Mouse (Mus musculus): ENCODE measurements around the gene Exoc3l.

Gene Exoc3l

GRCm38 (mm10) chr8:105295895-105296573 is at the start of gene Exoc3l:
TSS of gene Exoc3l (minus strand) at chr8:105296101.
- no peak for DNase-seq (ENCODE audit: low spot score)

GRCm38 (mm10) chr8:105345061-105345975 is 49.4 kb upstream of the Exoc3l start:
- peak; percentile 36 for DNase-seq (ENCODE audit: low spot score)

- DNase-seq (ENCODE audit: low spot score), result no peak
Observed at GRCm38 (mm10) chr8:105343791-105344574, 48.1 kb upstream of the Exoc3l start.

- DNase-seq (ENCODE audit: low spot score), result no peak
Observed at GRCm38 (mm10) chr8:105342768-105343167, 46.9 kb upstream of the Exoc3l start.

GRCm38 (mm10) chr8:105341399-105341798 is 45.5 kb upstream of the Exoc3l start:
- no peak for DNase-seq (ENCODE audit: low spot score)

GRCm38 (mm10) chr8:105339886-105340635 is 44.2 kb upstream of the Exoc3l start:
- DNase-seq (ENCODE audit: low spot score), result no peak

- DNase-seq (ENCODE audit: low spot score), result no peak
Observed at GRCm38 (mm10) chr8:105338992-105339391, 43.1 kb upstream of the Exoc3l start.

- DNase-seq (ENCODE audit: low spot score), result no peak
Observed at GRCm38 (mm10) chr8:105336373-105337130, 40.7 kb upstream of the Exoc3l start.

GRCm38 (mm10) chr8:105332523-105332922 is 36.6 kb upstream of the Exoc3l start:
- no peak for DNase-seq (ENCODE audit: low spot score)

- DNase-seq (ENCODE audit: low spot score), result no peak
Observed at GRCm38 (mm10) chr8:105331931-105332330, 36.0 kb upstream of the Exoc3l start.

- DNase-seq (ENCODE audit: low spot score), result no peak
Observed at GRCm38 (mm10) chr8:105331469-105331868, 35.6 kb upstream of the Exoc3l start.

GRCm38 (mm10) chr8:105330325-105330724 is 34.4 kb upstream of the Exoc3l start:
- DNase-seq (ENCODE audit: low spot score), result no peak

GRCm38 (mm10) chr8:105326968-105327367 is 31.1 kb upstream of the Exoc3l start:
- DNase-seq (ENCODE audit: low spot score), result no peak

GRCm38 (mm10) chr8:105326141-105326672 is 30.3 kb upstream of the Exoc3l start, which contains the start of the genes Lrrc29 and Tmem208:
TSS of gene Lrrc29 (minus strand) at chr8:105326278.
TSS of gene Tmem208 (plus strand) at chr8:105326354.
- DNase-seq (ENCODE audit: low spot score), result peak; percentile 97

- no peak for DNase-seq (ENCODE audit: low spot score)
Observed at GRCm38 (mm10) chr8:105325641-105326093, 29.8 kb upstream of the Exoc3l start.

- no peak for DNase-seq (ENCODE audit: low spot score)
Observed at GRCm38 (mm10) chr8:105323183-105323582, 27.3 kb upstream of the Exoc3l start.

GRCm38 (mm10) chr8:105318662-105319190 is 22.8 kb upstream of the Exoc3l start:
- no peak for DNase-seq (ENCODE audit: low spot score)

GRCm38 (mm10) chr8:105317941-105318340 is 22.0 kb upstream of the Exoc3l start:
- DNase-seq (ENCODE audit: low spot score), result no peak

GRCm38 (mm10) chr8:105315073-105315769 is 19.3 kb upstream of the Exoc3l start:
- DNase-seq (ENCODE audit: low spot score), result no peak

Measured in urinary bladder, postnatal 25 days (tissue).